In the genomic region with DNA sequence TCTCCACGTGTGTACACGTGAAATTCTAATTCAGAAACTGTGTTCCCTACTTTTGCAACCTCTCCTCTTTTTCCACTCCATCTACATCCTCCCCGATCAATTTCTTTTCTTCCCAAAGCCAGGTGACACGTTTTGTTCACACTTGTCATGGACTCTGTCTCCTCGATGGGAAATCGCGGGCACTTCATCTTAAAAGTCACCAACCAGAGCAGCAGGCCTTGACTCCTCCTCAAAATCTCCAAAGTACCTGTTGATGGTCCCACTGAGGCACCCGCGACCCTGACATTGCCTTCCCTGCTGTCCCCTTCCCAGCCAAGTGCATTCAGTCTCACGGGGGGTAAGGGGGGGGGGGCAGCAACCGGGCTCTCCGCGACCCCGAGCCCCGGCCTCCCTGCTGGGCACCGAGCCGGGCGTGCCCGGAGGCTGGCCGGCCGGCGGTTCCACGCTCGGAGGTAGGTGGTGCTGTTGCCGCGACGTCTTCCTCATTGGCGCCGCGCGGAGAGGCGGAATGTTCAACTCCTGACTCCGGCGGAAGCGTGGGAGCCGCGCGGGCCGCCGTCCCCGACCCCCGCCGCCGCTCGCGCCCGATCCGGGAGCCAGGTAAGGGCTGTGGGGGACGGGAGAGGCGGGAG, we compare ENCODE assay signal across 8 mouse cellular contexts. TPM values are rescaled to one million over a fixed set of nuclear protein-coding genes. Genes with fewer than 3 reads are reported as not detected.
DNase-seq lines count a peak whose midpoint lies in the region.

A gene (plus strand): TSS at position 382 of the 632 bp plus-strand sequence.

- no peaks in the 10 kb centered on the region for H3K9me3 ChIP-seq in hindbrain, embryonic 10.5 days

- WGBS in hindbrain, embryonic 10.5 days: 2% methylated on average over 50 of the region's 50 CpGs

- peaks cover 24% of the 10 kb centered on the region for H3K4me1 ChIP-seq in hindbrain, embryonic 10.5 days (replicated peaks)

- peak within 1 kb of the TSS; percentile 95 for H3K27ac ChIP-seq in hindbrain, embryonic 10.5 days

- DNase-seq in Muller cell, postnatal 12 days (ENCODE audit: inconsistent ontology term): peak; percentile 80
- DNase-seq in cerebellum, adult 18-20 months: peak; percentile 47 to 64
- DNase-seq in forelimb bud, embryonic 11.5 days (ENCODE audit: low read depth, low spot score): peak; percentile 52
- DNase-seq in hindbrain, embryonic 10.5 days (ENCODE audit: low spot score): peak; percentile 80
- peak; percentile 67 to 75 for DNase-seq in layer of hippocampus, postnatal 10 days (ENCODE audit: low spot score in 2 of 2)
- peak; percentile 80 for DNase-seq in lung, postnatal 14 days
- DNase-seq in retina, postnatal 1 day: peak; percentile 81
- DNase-seq in urinary bladder, postnatal 4 days (ENCODE audit: low spot score in 2 of 2): peak; percentile 68 to 78

- H3K27me3 ChIP-seq in hindbrain, embryonic 10.5 days (ENCODE audit: insufficient read depth, poor library complexity, severe bottlenecking): peaks cover 3% of the 10 kb centered on the region; the same call in 1 of the 2 replicates

- peak within 1 kb of the TSS; percentile 93 for H3K4me3 ChIP-seq in hindbrain, embryonic 10.5 days

- no peaks in the 10 kb centered on the region for H3K36me3 ChIP-seq in hindbrain, embryonic 10.5 days

RNA-seq across cellular contexts. Expression of the gene that starts here (rescaled TPM):
- polyA plus RNA-seq in hindbrain, embryonic 10.5 days (2016; fragmentation: Nextera tagmentation; extraction: Ambion mirVana): 7.4 and 9.4 TPM in 2 replicates
- 10 to 100 TPM; 14.3 to 16.5 TPM for total RNA-seq in layer of hippocampus, postnatal 10 days (2021)

Comparison
In these comparisons a context has a peak if more than half of its experiments do, and no peak if none do; other contexts are left out.
1. Peak in every context shown above with its lines: DNase-seq, H3K4me3 ChIP-seq and H3K27ac ChIP-seq.